Mouse (Mus musculus) liver, embryonic 12.5 days (tissue): Measurements from ENCODE around the gene Enam. TPM values are rescaled to one million over a fixed set of nuclear protein-coding genes. Genes with fewer than 3 reads are reported as not detected.

Source experiments
- ATAC-seq: fragments of 200-750 bp; cut with Nextera tagmentation; 2 replicates; pipeline ENCODE4 v1.8.0; 2017; ENCODE audit warnings: moderate number of reproducible peaks, mild to moderate bottlenecking, moderate library complexity
- H3K27ac ChIP-seq: fragments of 300-500 bp; sonication (generic); 2 replicates; pipeline ENCODE4 v1.5.1; 2016; ENCODE audit warnings: mild to moderate bottlenecking
- H3K27me3 ChIP-seq: fragments of 300-500 bp; sonication (generic); replicated peaks from 2 replicates; pipeline ENCODE4 v1.6.1; 2016; ENCODE audit warnings: mild to moderate bottlenecking, moderate library complexity
- H3K36me3 ChIP-seq: fragments of 300-500 bp; sonication (generic); 2 replicates; pipeline ENCODE4 v1.6.1; 2016; ENCODE audit warnings: mild to moderate bottlenecking, moderate library complexity
- H3K4me1 ChIP-seq: fragments of 300-500 bp; sonication (generic); 2 replicates; pipeline ENCODE4 v1.6.1; 2016
- H3K4me2 ChIP-seq: fragments of 300-500 bp; sonication (generic); 2 replicates; pipeline ENCODE4 v1.6.1; 2016; ENCODE audit warnings: mild to moderate bottlenecking, moderate library complexity
- H3K4me3 ChIP-seq: fragments of 300-500 bp; sonication (generic); 2 replicates; pipeline ENCODE4 v1.5.1; 2016; ENCODE audit warnings: mild to moderate bottlenecking, moderate library complexity
- H3K9ac ChIP-seq: fragments of 300-500 bp; sonication (generic); 2 replicates; pipeline ENCODE4 v1.6.1; 2016; ENCODE audit warnings: mild to moderate bottlenecking, moderate library complexity
- H3K9me3 ChIP-seq: fragments of 300-500 bp; sonication (generic); replicated peaks from 2 replicates; pipeline ENCODE4 v1.6.1; 2016; ENCODE audit warnings: mild to moderate bottlenecking, moderate library complexity
- WGBS: fragments of 180-500 bp; shearing (Covaris S2); methylation state at CpG from one replicate; pipeline ENCODE4 v1.1.7; 2016; ENCODE audit not compliant: insufficient replicate concordance; 5-methylcytosine and 5-hydroxymethylcytosine counted together
- polyA plus RNA-seq: library from polyadenylated mRNA; unstranded; fragments of >200 nt; fragmentation: Nextera tagmentation; extraction: Ambion mirVana; gene quantifications from 2 replicates; pipeline ENCODE4 v1.2.1, GENCODE M21; 2016

The Enam gene
- polyA plus RNA-seq, result not detected in 2 replicates

GRCm38 (mm10) chr5:88487675-88488074 lies at the start of gene Enam:
Gene Enam, plus strand, starts transcription at chr5:88487975.
- Histone ChIP-seq H3K4me1 (no peaks in the 10 kb centered on the region), H3K36me3 (no peaks in the 10 kb centered on the region), H3K9ac (no peak within 1 kb of the TSS), H3K4me2 (no peak within 1 kb of the TSS), H3K27me3 (no peaks in the 10 kb centered on the region), H3K4me3 (no peak within 1 kb of the TSS), H3K9me3 (no peaks in the 10 kb centered on the region), H3K27ac (no peak within 1 kb of the TSS)
- no peak for ATAC-seq

- no peak within 1 kb of the TSS for H3K9ac ChIP-seq
- no peaks in the 10 kb centered on the region for H3K27me3 ChIP-seq
- no peak within 1 kb of the TSS for H3K4me2 ChIP-seq
- no peak for ATAC-seq
- H3K4me1 ChIP-seq, result no peaks in the 10 kb centered on the region
- no peak within 1 kb of the TSS for H3K27ac ChIP-seq
- H3K36me3 ChIP-seq, result no peaks in the 10 kb centered on the region
- H3K9me3 ChIP-seq, result no peaks in the 10 kb centered on the region
- H3K4me3 ChIP-seq, result no peak within 1 kb of the TSS
- WGBS, result 72% methylated on average over 3 of the region's 3 CpGs
Observed at GRCm38 (mm10) chr5:88455691-88456090, 32.1 kb upstream of the Enam start, which contains the start of gene Ambn. Gene Ambn, plus strand, starts transcription at chr5:88455991.

GRCm38 (mm10) chr5:88467471-88467870 lies 20.3 kb upstream of the Enam start:
- Histone ChIP-seq H3K4me3 (no peak overlapping the region), H3K9ac (no peak overlapping the region), H3K27me3 (no peaks in the 10 kb centered on the region), H3K9me3 (no peaks in the 10 kb centered on the region), H3K27ac (no peak overlapping the region), H3K4me1 (no peaks in the 10 kb centered on the region), H3K4me2 (no peak overlapping the region), H3K36me3 (no peaks in the 10 kb centered on the region)
- WGBS, result 65% methylated on average over 2 of the region's 2 CpGs
- ATAC-seq, result no peak

GRCm38 (mm10) chr5:88468807-88469704 lies 18.7 kb upstream of the Enam start:
- 74% methylated on average over 4 of the region's 4 CpGs for WGBS
- H3K4me1 ChIP-seq, result no peaks in the 10 kb centered on the region

GRCm38 (mm10) chr5:88489004-88489403 lies 1.2 kb downstream of the Enam start:
- no peak overlapping the region for H3K4me2 ChIP-seq
- no peaks in the 10 kb centered on the region for H3K36me3 ChIP-seq
- H3K27ac ChIP-seq, result no peak overlapping the region
- WGBS, result 33% methylated on average over 2 of the region's 2 CpGs
- no peaks in the 10 kb centered on the region for H3K4me1 ChIP-seq
- no peaks in the 10 kb centered on the region for H3K27me3 ChIP-seq
- H3K9ac ChIP-seq, result no peak overlapping the region
- no peaks in the 10 kb centered on the region for H3K9me3 ChIP-seq
- ATAC-seq, result no peak
- no peak overlapping the region for H3K4me3 ChIP-seq

More at GRCm38 (mm10) chr5:88468807-88469704, 18.7 kb upstream of the Enam start:
- H3K9ac ChIP-seq, result no peak overlapping the region
- no peak overlapping the region for H3K4me2 ChIP-seq
- no peak overlapping the region for H3K27ac ChIP-seq
- no peaks in the 10 kb centered on the region for H3K36me3 ChIP-seq
- ATAC-seq, result no peak
- H3K9me3 ChIP-seq, result no peaks in the 10 kb centered on the region
- no peak overlapping the region for H3K4me3 ChIP-seq
- no peaks in the 10 kb centered on the region for H3K27me3 ChIP-seq

GRCm38 (mm10) chr5:88491111-88491510 lies 3.3 kb downstream of the Enam start:
- no peak overlapping the region for H3K9ac ChIP-seq
- H3K4me3 ChIP-seq, result no peak overlapping the region
- H3K9me3 ChIP-seq, result no peaks in the 10 kb centered on the region
- WGBS, result 61% methylated on average over 5 of the region's 5 CpGs
- H3K4me2 ChIP-seq, result no peak overlapping the region
- no peak for ATAC-seq
- no peaks in the 10 kb centered on the region for H3K36me3 ChIP-seq
- H3K27ac ChIP-seq, result no peak overlapping the region
- H3K27me3 ChIP-seq, result no peaks in the 10 kb centered on the region
- no peaks in the 10 kb centered on the region for H3K4me1 ChIP-seq

- Histone ChIP-seq H3K4me3 (no peak overlapping the region), H3K36me3 (no peaks in the 10 kb centered on the region), H3K27ac (no peak overlapping the region), H3K9me3 (no peaks in the 10 kb centered on the region), H3K4me2 (no peak overlapping the region), H3K4me1 (no peaks in the 10 kb centered on the region), H3K9ac (no peak overlapping the region), H3K27me3 (no peaks in the 10 kb centered on the region)
- 87% methylated on average over 3 of the region's 3 CpGs for WGBS
- no peak for ATAC-seq
Observed at GRCm38 (mm10) chr5:88499781-88500180, 12.0 kb downstream of the Enam start.

- H3K27ac ChIP-seq, result no peak overlapping the region
- ATAC-seq, result no peak
- no peaks in the 10 kb centered on the region for H3K9me3 ChIP-seq
- no peak overlapping the region for H3K4me3 ChIP-seq
- H3K4me1 ChIP-seq, result no peaks in the 10 kb centered on the region
- no peak overlapping the region for H3K4me2 ChIP-seq
- no peaks in the 10 kb centered on the region for H3K36me3 ChIP-seq
- no peaks in the 10 kb centered on the region for H3K27me3 ChIP-seq
- WGBS, result 48% methylated on average over 1 of the region's 1 CpGs
- H3K9ac ChIP-seq, result no peak overlapping the region
Observed at GRCm38 (mm10) chr5:88508555-88508954, 20.8 kb downstream of the Enam start.

- no peak overlapping the region for H3K4me2 ChIP-seq
- H3K9me3 ChIP-seq, result no peaks in the 10 kb centered on the region
- H3K27me3 ChIP-seq, result no peaks in the 10 kb centered on the region
- no peak overlapping the region for H3K27ac ChIP-seq
- H3K36me3 ChIP-seq, result no peaks in the 10 kb centered on the region
- 58% methylated on average over 1 of the region's 1 CpGs for WGBS
- no peaks in the 10 kb centered on the region for H3K4me1 ChIP-seq
- H3K9ac ChIP-seq, result no peak overlapping the region
- ATAC-seq, result no peak
- H3K4me3 ChIP-seq, result no peak overlapping the region
Observed at GRCm38 (mm10) chr5:88508990-88509389, 21.2 kb downstream of the Enam start.

- Histone ChIP-seq H3K9ac (no peak overlapping the region), H3K27me3 (no peaks in the 10 kb centered on the region), H3K4me3 (no peak overlapping the region), H3K4me2 (no peak overlapping the region), H3K4me1 (no peaks in the 10 kb centered on the region), H3K9me3 (no peaks in the 10 kb centered on the region), H3K27ac (no peak overlapping the region), H3K36me3 (no peaks in the 10 kb centered on the region)
- 5% methylated on average over 2 of the region's 2 CpGs for WGBS
- no peak for ATAC-seq
Observed at GRCm38 (mm10) chr5:88519232-88519631, 31.5 kb downstream of the Enam start.

- ATAC-seq, result no peak
- Histone ChIP-seq H3K4me1 (no peaks in the 10 kb centered on the region), H3K9me3 (no peaks in the 10 kb centered on the region), H3K4me2 (no peak within 1 kb of the TSS), H3K4me3 (no peak within 1 kb of the TSS), H3K27ac (no peak within 1 kb of the TSS), H3K36me3 (no peaks in the 10 kb centered on the region), H3K9ac (no peak within 1 kb of the TSS), H3K27me3 (no peaks in the 10 kb centered on the region)
- WGBS, result 66% methylated on average over 3 of the region's 3 CpGs
Observed at GRCm38 (mm10) chr5:88527657-88528056, 39.9 kb downstream of the Enam start, which contains the start of gene Jchain. Gene Jchain, minus strand, starts transcription at chr5:88527891.

GRCm38 (mm10) chr5:88530908-88531307 lies 43.1 kb downstream of the Enam start:
- Histone ChIP-seq H3K4me1 (no peaks in the 10 kb centered on the region), H3K27me3 (no peaks in the 10 kb centered on the region), H3K36me3 (no peaks in the 10 kb centered on the region), H3K4me3 (no peak overlapping the region), H3K27ac (no peak overlapping the region), H3K4me2 (no peak overlapping the region), H3K9ac (no peak overlapping the region), H3K9me3 (no peaks in the 10 kb centered on the region)
- WGBS, result 53% methylated on average over 1 of the region's 1 CpGs
- ATAC-seq, result no peak
